Mouse (Mus musculus): ENCODE measurements around the gene Rpl13. TPM values are rescaled to one million over a fixed set of nuclear protein-coding genes. Genes with fewer than 3 reads are reported as not detected.
A peak's percentile ranks its signal among the peaks of the same experiment; 100 is the strongest.

Gene Rpl13
- total and polyA plus RNA-seq, 3 experiments = 1,306 to 3,113 TPM; not detected in 1

DNA sequence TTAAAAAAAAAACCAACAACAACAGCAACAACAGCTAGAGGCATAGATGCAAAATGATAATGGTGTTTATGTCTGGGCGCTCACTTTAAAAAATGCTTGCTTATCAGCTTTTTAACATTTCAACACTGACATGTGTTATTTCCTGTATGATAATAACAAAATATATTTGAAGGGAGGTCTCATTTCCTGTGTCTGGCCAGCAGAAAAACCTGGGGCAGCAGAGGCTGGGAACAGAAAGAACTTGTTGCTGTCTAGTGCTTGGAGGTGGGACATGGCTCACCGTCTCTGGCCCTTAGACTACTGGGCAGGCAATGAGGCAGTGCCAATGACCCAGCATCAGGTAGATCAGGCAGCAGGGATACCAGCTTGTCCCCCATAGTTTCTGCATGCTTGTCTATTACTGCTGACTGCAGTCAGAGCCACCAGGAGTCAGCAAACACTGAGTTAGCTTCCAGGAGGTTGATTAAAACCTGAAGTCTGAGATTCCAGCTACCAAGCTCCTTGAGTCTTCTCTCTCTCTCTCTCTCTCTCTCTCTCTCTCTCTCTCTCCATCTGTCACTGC lies 11.8 kb downstream of the Rpl13 start (continued):
- TF ChIP-seq BHLHE40 (IDR thresholded peaks at IDR 0.05; ENCODE audit: borderline replicate concordance, low read depth, low read length) (no peak), MXI1 (IDR thresholded peaks at IDR 0.05; ENCODE audit: low read depth, low read length) (peak; percentile 51; the same call in 1 of the 2 replicates), POLR2AphosphoS2 (IDR thresholded peaks at IDR 0.05; ENCODE audit: low read length) (no peak)

DNA sequence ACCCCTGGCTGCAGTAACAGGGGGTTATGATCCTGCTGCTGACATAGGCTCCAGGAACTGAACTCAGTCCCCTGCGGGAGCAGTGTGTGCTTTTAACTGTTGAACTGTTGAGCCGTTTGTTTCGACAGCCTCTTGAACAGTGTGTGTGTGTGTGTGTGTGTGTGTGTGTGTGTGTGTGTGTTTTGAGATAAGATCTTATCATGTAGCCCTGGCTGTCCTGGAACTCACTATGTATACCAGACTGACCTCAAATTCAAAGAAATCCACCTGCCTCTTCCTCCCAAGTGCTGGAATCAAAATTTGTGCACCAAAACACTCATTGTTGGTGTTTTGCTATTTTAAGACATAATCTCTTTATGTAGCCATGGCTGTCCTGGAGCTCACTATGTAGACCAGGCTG lies 12.5 kb downstream of the Rpl13 start:
- DNase-seq (ENCODE audit: low read depth, low spot score) = peak; percentile 53
- H3K4me1 ChIP-seq (ENCODE audit: control insufficient read depth in 1 of 2, insufficient read depth in 2 of 2, low read length in 2 of 2) = peaks cover 24 to 40% of the 10 kb centered on the region in 2 experiments
- TF ChIP-seq MEF2A (IDR thresholded peaks at IDR 0.05; ENCODE audit: extremely low read depth, insufficient replicate concordance, low read depth, low read length, poor library complexity, severe bottlenecking) (no peak), TCF12 (IDR thresholded peaks at IDR 0.05; ENCODE audit: low read depth, low read length) (peak; percentile 37; the same call in 1 of the 2 replicates), MXI1 (IDR thresholded peaks at IDR 0.05; ENCODE audit: low read depth, low read length) (no peak), MYB (IDR thresholded peaks at IDR 0.05; ENCODE audit: low read depth, low read length) (peak; percentile 56; the same call in 1 of the 2 replicates), UBTF (IDR thresholded peaks at IDR 0.05; ENCODE audit: borderline replicate concordance, insufficient read depth, low read depth, low read length) (no peak), CHD2 (IDR thresholded peaks at IDR 0.05; ENCODE audit: low read length) (no peak), JUND (IDR thresholded peaks at IDR 0.05; ENCODE audit: low read depth, low read length) (no peak), TAL1 (IDR thresholded peaks at IDR 0.05; ENCODE audit: low read length) (no peak), CHD1 (IDR thresholded peaks at IDR 0.05; ENCODE audit: low read depth, low read length) (no peak), EP300 (IDR thresholded peaks at IDR 0.05; ENCODE audit: low read depth in 1 of 2, low read length in 2 of 2) (peak; percentile 29 to 47; a peak in 2 of 4 replicates), SIN3A (IDR thresholded peaks at IDR 0.05; ENCODE audit: low read length) (no peak), KAT2A (conservative IDR thresholded peaks at IDR 0.05; ENCODE audit: low read depth, low read length) (no peak), USF1 (IDR thresholded peaks at IDR 0.05; ENCODE audit: low read depth, low read length) (no peak), GATA1 (IDR thresholded peaks at IDR 0.05; ENCODE audit: low read depth, low read length) (peak; percentile 68)

DNA sequence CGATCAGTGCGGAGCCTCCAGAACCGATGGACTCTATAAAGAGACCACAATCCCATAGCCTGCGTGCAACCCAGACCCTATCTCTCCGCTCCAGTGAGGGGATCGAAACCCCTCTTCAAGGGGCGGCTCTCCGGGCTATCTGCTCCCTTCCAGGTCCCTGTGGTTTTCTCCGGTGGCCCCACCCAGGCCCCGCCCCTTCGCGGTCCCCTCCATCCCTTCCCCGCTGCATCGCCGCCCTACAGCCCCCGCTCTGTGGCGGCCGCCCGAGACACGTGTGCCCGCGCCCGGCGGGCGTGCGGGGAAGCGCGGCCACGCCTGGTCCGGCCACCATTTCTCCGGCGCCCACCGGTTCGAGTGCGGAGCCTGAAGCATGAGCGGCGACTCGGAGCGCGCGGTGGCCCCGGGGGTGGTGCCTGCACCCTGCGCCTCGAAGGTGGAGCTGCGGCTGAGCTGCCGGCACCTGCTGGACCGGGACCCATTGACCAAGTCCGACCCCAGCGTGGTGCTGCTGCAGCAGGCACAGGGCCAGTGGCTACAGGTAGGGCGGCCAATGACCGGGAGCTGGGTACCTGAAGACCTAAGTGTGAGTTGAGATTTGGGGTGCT lies 15.1 kb downstream of the Rpl13 start, which contains the start of gene Cpne7:
Gene Cpne7, plus strand, starts transcription at position 248 of the 605 bp plus-strand sequence.
- H3K4me1 ChIP-seq (ENCODE audit: control insufficient read depth in 1 of 2, insufficient read depth in 2 of 2, low read length in 2 of 2) = peaks cover 22 to 40% of the 10 kb centered on the region in 2 experiments

More for the DNA sequence above, 12.5 kb downstream of the Rpl13 start:
- peaks cover 0 to 23% of the 10 kb centered on the region in 2 experiments; a peak in 2 of 4 replicates for H3K36me3 ChIP-seq (ENCODE audit: control insufficient read depth in 1 of 2, insufficient read depth in 2 of 2, low read length in 2 of 2)
- H3K9ac ChIP-seq (ENCODE audit: control insufficient read depth, low read depth, low read length, poor library complexity, severe bottlenecking) = peak overlapping the region; percentile 2; the same call in 1 of the 2 replicates
- no peaks in the 10 kb centered on the region for H3K27me3 ChIP-seq (ENCODE audit: control insufficient read depth in 1 of 2, insufficient read depth in 2 of 2, low read length in 2 of 2)
- H3K27ac ChIP-seq (ENCODE audit: control insufficient read depth, low read depth, low read length) = peak overlapping the region; percentile 50
- no peaks in the 10 kb centered on the region for H3K79me2 ChIP-seq (ENCODE audit: control insufficient read depth, insufficient read depth, low read length, poor library complexity)
- H3K9me3 ChIP-seq (replicated peaks; ENCODE audit: insufficient read depth, low read length) = no peaks in the 10 kb centered on the region
- peak overlapping the region in 1 of 2 experiments; percentile 34; a peak in 2 of 4 replicates for H3K4me3 ChIP-seq (ENCODE audit: control insufficient read depth in 1 of 2, insufficient read depth in 1 of 2, low read depth in 2 of 2, low read length in 2 of 2)

More for the DNA sequence above, 15.1 kb downstream of the Rpl13 start, which contains the start of gene Cpne7:
- Histone ChIP-seq H3K27me3 (ENCODE audit: control insufficient read depth in 1 of 2, insufficient read depth in 2 of 2, low read length in 2 of 2) (no peaks in the 10 kb centered on the region), H3K36me3 (ENCODE audit: control insufficient read depth in 1 of 2, insufficient read depth in 2 of 2, low read length in 2 of 2) (peaks cover 0 to 23% of the 10 kb centered on the region in 2 experiments; a peak in 2 of 4 replicates), H3K79me2 (ENCODE audit: control insufficient read depth, insufficient read depth, low read length, poor library complexity) (no peaks in the 10 kb centered on the region), H3K27ac (ENCODE audit: control insufficient read depth, low read depth, low read length) (no peak within 1 kb of the TSS), H3K4me3 (ENCODE audit: control insufficient read depth in 1 of 2, insufficient read depth in 1 of 2, low read depth in 2 of 2, low read length in 2 of 2) (peak within 1 kb of the TSS; percentile 49 to 85), H3K9ac (ENCODE audit: control insufficient read depth, low read depth, low read length, poor library complexity, severe bottlenecking) (peak within 1 kb of the TSS; percentile 21), H3K9me3 (replicated peaks; ENCODE audit: insufficient read depth, low read length) (no peaks in the 10 kb centered on the region)
- peak; percentile 57 for DNase-seq (ENCODE audit: low read depth, low spot score)
- TF ChIP-seq SIN3A (IDR thresholded peaks at IDR 0.05; ENCODE audit: low read length) (peak; percentile 31; the same call in 1 of the 2 replicates), MAFK (IDR thresholded peaks at IDR 0.05; ENCODE audit: borderline replicate concordance, low read depth, low read length) (no peak), MYB (IDR thresholded peaks at IDR 0.05; ENCODE audit: low read depth, low read length) (no peak), POLR2AphosphoS5 (IDR thresholded peaks at IDR 0.05; ENCODE audit: borderline replicate concordance, low read depth, low read length) (no peak), UBTF (IDR thresholded peaks at IDR 0.05; ENCODE audit: borderline replicate concordance, insufficient read depth, low read depth, low read length) (no peak), CTCF (IDR thresholded peaks at IDR 0.05 in 2 of 3, conservative IDR thresholded peaks at IDR 0.05 in 1 of 3; ENCODE audit: control insufficient read depth in 1 of 3, insufficient read depth in 1 of 3, low read depth in 2 of 3, low read length in 3 of 3, poor library complexity in 1 of 3, severe bottlenecking in 1 of 3) (no peak), EP300 (IDR thresholded peaks at IDR 0.05; ENCODE audit: low read depth in 1 of 2, low read length in 2 of 2) (peak in 1 of 2 experiments; percentile 44; a peak in 3 of 4 replicates), ETS1 (IDR thresholded peaks at IDR 0.05; ENCODE audit: low read depth, low read length) (no peak), BHLHE40 (IDR thresholded peaks at IDR 0.05; ENCODE audit: borderline replicate concordance, low read depth, low read length) (no peak), CHD2 (IDR thresholded peaks at IDR 0.05; ENCODE audit: low read length) (no peak), ZC3H11A (IDR thresholded peaks at IDR 0.05; ENCODE audit: low read depth, low read length) (no peak), TAL1 (IDR thresholded peaks at IDR 0.05; ENCODE audit: low read length) (peak; percentile 56), TCF12 (IDR thresholded peaks at IDR 0.05; ENCODE audit: low read depth, low read length) (peak; percentile 57), SMC3 (IDR thresholded peaks at IDR 0.05; ENCODE audit: low read depth, low read length) (no peak), USF2 (IDR thresholded peaks at IDR 0.05; ENCODE audit: borderline replicate concordance in 1 of 2, insufficient read depth in 1 of 2, low read depth in 1 of 2, low read length in 2 of 2) (no peak), ZKSCAN1 (IDR thresholded peaks at IDR 0.05; ENCODE audit: low read depth, low read length) (no peak)

Data from MEL (cell line).